Mouse (Mus musculus) erythroblast, embryonic 14.5 days (primary cell): ENCODE results near the gene Wfdc3. TPM values are rescaled to one million over a fixed set of nuclear protein-coding genes. Genes with fewer than 3 reads are reported as not detected.
A peak's percentile ranks its signal among the peaks of the same experiment; 100 is the strongest.

Experiments used
- H3K27me3 ChIP-seq: 2 replicates; pipeline ENCODE4 v1.6.1; 2012; ENCODE audit warnings: inconsistent platforms; ENCODE audit not compliant: control insufficient read depth
- H3K36me3 ChIP-seq: 2 replicates; pipeline ENCODE4 v1.6.1; 2012; ENCODE audit warnings: mild to moderate bottlenecking, inconsistent platforms; ENCODE audit not compliant: control insufficient read depth
- H3K4me1 ChIP-seq: 2 replicates; pipeline ENCODE4 v1.6.1; 2012; ENCODE audit warnings: inconsistent platforms; ENCODE audit not compliant: control insufficient read depth
- H3K4me3 ChIP-seq: replicated peaks from 2 replicates; pipeline ENCODE3; 2012; ENCODE audit warnings: moderate library complexity, mild to moderate bottlenecking, inconsistent platforms
- H3K9me3 ChIP-seq: 2 replicates; pipeline ENCODE4 v1.6.1; 2012; ENCODE audit warnings: low read length, inconsistent platforms, mixed read lengths; ENCODE audit not compliant: control insufficient read depth
- GATA1 ChIP-seq: IDR thresholded peaks from 2 replicates; pipeline ENCODE4 v1.6.1; 2012; ENCODE audit warnings: low read length, inconsistent platforms, mixed read lengths
- TAL1 ChIP-seq: IDR thresholded peaks from 3 replicates; pipeline ENCODE4 v1.6.1; 2012; ENCODE audit warnings: low read length, inconsistent platforms, mixed read lengths
- polyA plus RNA-seq: library from polyadenylated mRNA; stranded (reverse); fragments of >175 nt; gene quantifications from 2 replicates; pipeline ENCODE4 v1.2.3, GENCODE M21; 2012

The Wfdc3 gene
- polyA plus RNA-seq, 1 experiment, result 0.04 TPM

DNA sequence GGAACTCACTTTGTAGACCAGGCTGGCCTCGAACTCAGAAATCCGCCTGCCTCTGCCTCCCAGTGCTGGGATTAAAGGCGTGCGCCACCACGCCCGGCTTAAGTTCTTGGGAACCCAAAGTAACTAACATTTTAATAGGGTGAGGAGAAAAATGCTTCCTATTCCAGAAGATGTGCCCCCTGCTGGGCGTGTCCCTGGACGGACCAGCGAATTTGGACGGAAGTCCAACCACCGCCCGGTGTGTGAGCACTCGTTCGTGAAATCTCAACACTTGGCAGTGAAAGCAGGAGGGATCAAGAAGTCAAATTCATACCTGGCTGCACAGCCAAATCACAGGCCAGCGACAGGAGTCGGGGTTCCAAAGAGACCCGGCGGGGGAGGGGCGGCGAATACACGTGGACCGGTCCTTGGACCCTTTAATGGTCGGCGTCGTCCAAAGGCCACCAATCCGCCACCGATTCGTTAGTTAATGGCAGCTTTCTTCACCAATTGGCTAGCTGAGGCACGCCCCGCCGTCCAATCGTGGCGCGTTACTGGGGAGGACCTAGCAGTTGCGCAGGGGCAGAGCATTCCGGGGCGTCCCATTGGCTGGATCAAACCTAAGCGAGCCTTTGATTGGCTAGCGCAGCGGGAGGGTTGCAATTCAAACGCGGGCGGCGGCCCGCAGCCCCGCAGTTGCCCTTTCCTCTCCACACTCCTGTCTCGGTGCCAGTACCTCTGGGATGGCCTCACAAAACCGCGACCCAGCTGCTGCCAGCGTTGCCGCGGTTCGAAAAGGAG lies 23.7 kb upstream of the Wfdc3 start, which contains the start of gene Ube2c:
Ube2c (plus strand) TSS at position 641 of the 780 bp plus-strand sequence.
- peak within 1 kb of the TSS; percentile 74 for H3K4me3 ChIP-seq
- peaks cover 89% of the 10 kb centered on the region for H3K36me3 ChIP-seq
- no peaks in the 10 kb centered on the region for H3K9me3 ChIP-seq
- TF ChIP-seq GATA1 (no peak), TAL1 (no peak)
- no peaks in the 10 kb centered on the region for H3K27me3 ChIP-seq
- peaks cover 67% of the 10 kb centered on the region for H3K4me1 ChIP-seq

DNA sequence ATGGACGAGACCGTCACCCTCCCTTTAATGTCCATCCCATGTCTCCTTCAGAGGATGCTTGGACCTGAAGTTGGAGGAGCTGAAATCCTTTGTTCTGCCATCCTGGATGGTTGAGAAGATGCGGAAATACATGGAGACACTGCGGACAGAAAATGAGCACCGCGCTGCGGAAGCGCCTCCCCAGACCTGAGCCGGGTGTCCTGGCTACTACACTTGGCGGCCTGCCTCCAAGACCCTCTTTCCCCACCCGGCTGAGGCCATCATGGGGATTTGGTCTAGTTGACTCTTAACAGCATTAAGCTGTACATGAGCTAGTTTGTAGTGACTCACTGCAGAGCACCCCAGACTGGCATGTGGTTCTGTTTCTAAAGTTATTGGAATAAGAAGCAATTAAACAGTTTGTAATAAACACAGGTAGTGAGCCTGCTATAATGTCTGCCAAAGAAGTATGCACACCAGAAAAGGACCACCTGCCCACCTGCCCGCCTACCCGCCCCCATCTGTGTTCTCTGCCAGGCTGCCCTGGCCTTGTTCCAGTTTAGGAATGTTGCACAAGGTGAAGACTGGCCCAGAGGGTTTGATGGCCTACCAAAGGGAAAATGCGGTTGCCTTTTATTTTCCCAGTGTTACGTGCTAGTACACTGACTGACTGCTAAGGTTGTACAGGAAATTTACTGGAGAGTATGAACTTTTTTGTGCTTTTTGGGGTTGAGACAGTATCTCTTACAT lies 22.2 kb upstream of the Wfdc3 start:
- Histone ChIP-seq H3K36me3 (peaks cover 85% of the 10 kb centered on the region), H3K4me1 (peaks cover 62% of the 10 kb centered on the region)
- no peak for TF ChIP-seq TAL1
- TF ChIP-seq GATA1, result no peak

DNA sequence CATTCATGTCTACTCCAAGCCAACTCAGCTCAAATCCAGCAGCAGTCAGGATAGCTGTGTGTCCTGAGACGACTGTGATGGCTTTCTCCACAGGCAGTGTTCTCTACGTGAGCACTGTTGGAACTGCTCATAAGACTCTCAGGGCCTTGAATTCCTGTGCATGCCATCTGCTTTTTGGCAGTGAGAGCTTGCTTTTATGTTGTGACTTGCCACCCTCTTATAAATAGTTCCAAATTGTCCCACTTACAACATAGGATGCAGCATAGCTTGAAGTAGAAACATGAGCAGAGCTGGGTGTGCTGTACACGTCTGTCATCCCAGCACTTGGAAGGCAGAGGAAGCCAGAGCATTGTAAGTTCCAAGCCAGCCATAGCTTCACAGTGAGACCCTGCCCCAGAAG lies 20.1 kb upstream of the Wfdc3 start:
- H3K4me3 ChIP-seq, result no peak overlapping the region
- peaks cover 62% of the 10 kb centered on the region for H3K4me1 ChIP-seq
- TF ChIP-seq GATA1 (no peak), TAL1 (no peak)
- H3K27me3 ChIP-seq, result no peaks in the 10 kb centered on the region
- no peaks in the 10 kb centered on the region for H3K9me3 ChIP-seq
- peaks cover 85% of the 10 kb centered on the region for H3K36me3 ChIP-seq

More for the DNA sequence above, 22.2 kb upstream of the Wfdc3 start:
- Histone ChIP-seq H3K27me3 (no peaks in the 10 kb centered on the region), H3K9me3 (no peaks in the 10 kb centered on the region), H3K4me3 (peak overlapping the region; percentile 42)

DNA sequence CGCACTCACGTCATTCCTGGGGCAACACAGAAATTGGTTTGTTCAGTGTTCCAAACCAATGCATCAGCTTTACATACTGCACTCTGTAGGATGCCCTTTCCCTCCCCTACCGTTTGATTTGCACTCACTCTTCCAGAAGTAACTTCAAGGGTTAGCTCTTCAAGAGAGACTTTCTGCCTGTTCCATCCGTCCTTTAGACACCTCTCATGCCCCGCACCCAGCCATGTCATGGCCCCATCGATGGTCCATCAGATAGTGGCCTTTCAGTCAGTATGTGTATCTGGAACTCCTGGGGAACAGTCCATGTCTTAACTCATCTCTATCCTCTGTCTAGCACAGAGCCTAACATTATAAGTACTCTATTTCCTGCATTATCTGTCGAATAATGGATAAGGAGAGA lies 16.9 kb upstream of the Wfdc3 start:
- Histone ChIP-seq H3K4me3 (peak overlapping the region; percentile 28), H3K4me1 (peaks cover 80% of the 10 kb centered on the region), H3K36me3 (peaks cover 96% of the 10 kb centered on the region), H3K27me3 (no peaks in the 10 kb centered on the region), H3K9me3 (no peaks in the 10 kb centered on the region)
- TF ChIP-seq TAL1 (no peak), GATA1 (peak; percentile 13; the same call in 1 of the 2 replicates)

DNA sequence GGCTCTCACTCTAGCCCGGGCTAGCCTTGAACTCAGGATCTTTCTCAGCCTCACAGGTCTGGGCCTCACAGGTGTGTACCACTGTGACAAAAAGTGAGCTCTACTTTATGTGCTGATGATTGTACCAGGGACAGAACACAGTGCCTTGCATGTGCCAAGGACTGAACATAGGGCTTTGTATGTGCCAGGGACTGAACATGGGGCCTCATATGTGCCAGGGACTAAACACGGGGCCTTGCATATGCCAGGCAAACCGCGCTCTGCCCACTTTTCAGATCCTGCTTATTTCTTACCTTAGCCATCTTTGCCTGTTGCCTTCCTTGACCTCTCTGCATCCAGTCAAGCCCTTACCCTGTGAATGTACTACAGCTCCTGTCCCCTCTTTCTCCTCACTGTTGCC lies 16.2 kb upstream of the Wfdc3 start:
- Histone ChIP-seq H3K4me1 (peaks cover 81% of the 10 kb centered on the region), H3K9me3 (no peaks in the 10 kb centered on the region), H3K4me3 (peak overlapping the region; percentile 40), H3K36me3 (peaks cover 96% of the 10 kb centered on the region), H3K27me3 (no peaks in the 10 kb centered on the region)
- no peak for TF ChIP-seq TAL1
- no peak for TF ChIP-seq GATA1

DNA sequence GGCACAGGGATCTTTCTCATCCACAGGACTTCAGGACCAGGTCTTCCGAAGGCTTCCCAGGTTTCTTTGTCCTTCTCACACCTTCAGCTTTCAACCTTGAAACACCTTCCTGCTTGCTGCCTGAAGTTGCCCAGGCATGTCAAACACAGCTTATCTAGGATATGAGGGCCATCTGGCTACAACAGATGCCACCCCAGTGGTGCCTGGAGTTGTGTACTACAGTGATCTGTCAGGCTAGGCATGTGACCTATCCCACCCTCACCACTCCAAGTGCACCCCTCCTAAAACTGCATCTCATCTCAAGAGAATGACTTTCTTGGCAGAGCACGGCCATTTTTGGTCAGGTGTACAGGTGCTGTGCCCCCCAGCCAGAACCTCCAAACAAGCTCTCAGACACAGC lies 15.8 kb upstream of the Wfdc3 start:
- Histone ChIP-seq H3K27me3 (no peaks in the 10 kb centered on the region), H3K36me3 (peaks cover 96% of the 10 kb centered on the region), H3K9me3 (peaks cover 4% of the 10 kb centered on the region), H3K4me1 (peaks cover 83% of the 10 kb centered on the region), H3K4me3 (peak overlapping the region; percentile 40)
- peak; percentile 95 for TF ChIP-seq TAL1
- peak; percentile 88 for TF ChIP-seq GATA1

DNA sequence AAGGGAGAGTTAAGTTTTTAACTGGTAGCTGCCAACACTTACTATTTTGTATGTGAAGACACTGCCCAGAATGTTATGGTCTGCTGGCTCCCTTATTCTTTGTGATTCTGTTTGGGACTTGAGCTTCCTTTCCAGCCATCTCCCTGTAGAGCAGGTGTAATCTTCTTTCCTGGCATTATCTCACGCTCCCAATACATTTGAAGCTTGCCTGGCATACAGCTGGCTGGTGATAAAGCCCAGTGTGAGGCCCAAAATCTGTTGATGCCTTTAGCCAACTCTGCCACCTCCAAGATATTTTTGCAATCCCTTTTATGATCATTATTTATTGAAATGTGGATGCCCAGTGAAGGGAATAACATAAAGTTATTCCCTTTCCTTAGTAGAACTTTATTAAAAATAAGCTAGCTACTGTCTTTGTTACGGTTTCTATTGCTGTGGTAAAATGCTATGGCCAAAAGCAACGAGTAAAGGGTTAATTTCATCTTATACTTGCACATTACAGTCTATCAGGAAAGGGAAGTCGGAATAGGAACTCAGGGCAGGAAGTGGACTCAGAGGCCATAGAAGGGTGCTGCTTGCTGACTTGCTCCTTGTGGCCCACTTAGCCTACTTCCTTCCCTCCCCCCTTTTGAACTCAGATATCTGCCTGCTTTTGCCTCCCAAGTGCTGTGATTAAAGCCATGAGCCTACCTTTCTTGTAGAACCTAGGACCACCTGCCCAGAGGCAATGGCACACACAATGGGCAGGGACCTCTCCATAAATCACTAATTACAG lies 14.5 kb upstream of the Wfdc3 start:
- H3K27me3 ChIP-seq, result no peaks in the 10 kb centered on the region
- TF ChIP-seq GATA1 (peak; percentile 98), TAL1 (peak; percentile 98)
- peak overlapping the region; percentile 44 for H3K4me3 ChIP-seq
- H3K4me1 ChIP-seq, result peaks cover 85% of the 10 kb centered on the region
- H3K9me3 ChIP-seq, result peaks cover 9% of the 10 kb centered on the region
- H3K36me3 ChIP-seq, result peaks cover 96% of the 10 kb centered on the region

DNA sequence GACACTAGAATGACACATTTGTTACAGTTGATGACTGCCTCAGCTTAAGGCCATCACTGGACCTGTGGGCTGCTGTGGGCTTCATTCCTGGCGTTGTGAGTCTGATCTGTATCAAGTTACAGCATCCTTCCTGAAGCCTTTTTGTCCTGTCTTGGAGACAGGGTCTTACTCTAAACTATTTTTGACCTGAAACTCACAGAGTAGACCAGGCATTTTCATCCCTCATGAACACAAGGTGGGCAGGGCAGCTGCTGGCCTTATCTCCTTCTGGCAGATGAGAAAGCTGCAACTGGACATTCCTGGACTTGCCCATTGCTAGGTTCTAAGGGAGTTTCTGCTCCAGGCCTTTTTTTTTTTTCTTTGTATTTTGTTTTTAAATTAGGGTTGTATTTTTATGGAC lies 13.0 kb upstream of the Wfdc3 start:
- peaks cover 100% of the 10 kb centered on the region for H3K36me3 ChIP-seq
- H3K9me3 ChIP-seq, result peaks cover 9% of the 10 kb centered on the region
- no peaks in the 10 kb centered on the region for H3K27me3 ChIP-seq
- H3K4me1 ChIP-seq, result peaks cover 86% of the 10 kb centered on the region
- TF ChIP-seq GATA1 (peak; percentile 75), TAL1 (peak; percentile 86)
- H3K4me3 ChIP-seq, result peak overlapping the region; percentile 1

DNA sequence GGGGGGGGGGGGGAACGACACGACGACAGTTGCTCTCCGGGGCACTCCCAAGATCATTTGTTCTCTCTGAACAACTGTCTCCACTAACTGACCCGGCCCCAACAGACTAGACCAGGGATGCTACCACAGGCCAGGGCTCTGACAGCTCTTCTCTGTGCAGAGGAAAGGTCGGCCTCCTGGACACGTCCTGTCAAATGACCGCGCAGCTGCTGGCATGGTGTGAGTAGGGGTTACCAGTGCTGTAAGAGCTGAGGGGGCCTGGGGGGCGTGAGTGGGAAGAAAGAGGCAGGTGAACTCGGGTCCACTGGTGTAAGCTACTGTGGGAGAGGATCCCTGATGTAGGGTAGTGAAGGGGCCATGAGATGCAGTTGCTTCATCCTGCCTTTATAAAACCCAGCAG lies 12.1 kb upstream of the Wfdc3 start:
- H3K4me3 ChIP-seq, result no peak overlapping the region
- no peaks in the 10 kb centered on the region for H3K27me3 ChIP-seq
- H3K4me1 ChIP-seq, result peaks cover 80% of the 10 kb centered on the region
- no peak for TF ChIP-seq TAL1
- TF ChIP-seq GATA1, result no peak
- H3K9me3 ChIP-seq, result peaks cover 9% of the 10 kb centered on the region
- peaks cover 100% of the 10 kb centered on the region for H3K36me3 ChIP-seq
